Mouse (Mus musculus) liver, embryonic 12.5 days (tissue): Measurements from ENCODE around the gene Lclat1. TPM values are rescaled to one million over a fixed set of nuclear protein-coding genes. Genes with fewer than 3 reads are reported as not detected.

Source experiments
- ATAC-seq: fragments of 200-750 bp; cut with Nextera tagmentation; 2 replicates; pipeline ENCODE4 v1.8.0; 2017; ENCODE audit warnings: moderate number of reproducible peaks, mild to moderate bottlenecking, moderate library complexity
- H3K27ac ChIP-seq: fragments of 300-500 bp; sonication (generic); 2 replicates; pipeline ENCODE4 v1.5.1; 2016; ENCODE audit warnings: mild to moderate bottlenecking
- H3K27me3 ChIP-seq: fragments of 300-500 bp; sonication (generic); replicated peaks from 2 replicates; pipeline ENCODE4 v1.6.1; 2016; ENCODE audit warnings: mild to moderate bottlenecking, moderate library complexity
- H3K36me3 ChIP-seq: fragments of 300-500 bp; sonication (generic); 2 replicates; pipeline ENCODE4 v1.6.1; 2016; ENCODE audit warnings: mild to moderate bottlenecking, moderate library complexity
- H3K4me1 ChIP-seq: fragments of 300-500 bp; sonication (generic); 2 replicates; pipeline ENCODE4 v1.6.1; 2016
- H3K4me2 ChIP-seq: fragments of 300-500 bp; sonication (generic); 2 replicates; pipeline ENCODE4 v1.6.1; 2016; ENCODE audit warnings: mild to moderate bottlenecking, moderate library complexity
- H3K4me3 ChIP-seq: fragments of 300-500 bp; sonication (generic); 2 replicates; pipeline ENCODE4 v1.5.1; 2016; ENCODE audit warnings: mild to moderate bottlenecking, moderate library complexity
- H3K9ac ChIP-seq: fragments of 300-500 bp; sonication (generic); 2 replicates; pipeline ENCODE4 v1.6.1; 2016; ENCODE audit warnings: mild to moderate bottlenecking, moderate library complexity
- H3K9me3 ChIP-seq: fragments of 300-500 bp; sonication (generic); replicated peaks from 2 replicates; pipeline ENCODE4 v1.6.1; 2016; ENCODE audit warnings: mild to moderate bottlenecking, moderate library complexity
- WGBS: fragments of 180-500 bp; shearing (Covaris S2); methylation state at CpG from one replicate; pipeline ENCODE4 v1.1.7; 2016; ENCODE audit not compliant: insufficient replicate concordance; 5-methylcytosine and 5-hydroxymethylcytosine counted together
- polyA plus RNA-seq: library from polyadenylated mRNA; unstranded; fragments of >200 nt; fragmentation: Nextera tagmentation; extraction: Ambion mirVana; gene quantifications from 2 replicates; pipeline ENCODE4 v1.2.1, GENCODE M21; 2016

Gene Lclat1
- polyA plus RNA-seq, 1 experiment from 2014 or later: 4.5 TPM

DNA sequence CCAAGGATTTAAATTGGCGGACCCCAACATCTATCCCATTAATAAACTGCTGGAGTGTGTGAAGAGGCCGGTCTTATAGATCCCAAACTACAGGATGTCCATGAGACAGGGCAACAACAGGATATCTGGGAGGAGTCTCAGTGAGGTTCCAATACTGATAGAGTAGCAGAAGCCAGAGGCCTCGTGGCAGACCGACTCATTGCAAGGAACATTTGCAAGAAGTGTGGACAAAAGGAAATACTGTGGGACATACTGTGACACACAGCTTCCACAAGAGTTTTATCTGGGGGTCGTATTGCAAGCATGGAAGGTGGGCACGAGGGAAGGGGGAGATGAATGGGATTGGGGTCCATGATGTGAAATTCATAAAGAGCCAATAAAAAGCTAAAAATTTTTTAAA is 86.4 kb downstream of the Lclat1 start:
- Histone ChIP-seq H3K4me3 (no peak overlapping the region), H3K27me3 (no peaks in the 10 kb centered on the region), H3K4me2 (no peak overlapping the region), H3K36me3 (no peaks in the 10 kb centered on the region), H3K27ac (no peak overlapping the region), H3K9ac (no peak overlapping the region), H3K4me1 (no peaks in the 10 kb centered on the region), H3K9me3 (no peaks in the 10 kb centered on the region)
- no peak for ATAC-seq
- WGBS: 66% methylated on average over 6 of the region's 6 CpGs

DNA sequence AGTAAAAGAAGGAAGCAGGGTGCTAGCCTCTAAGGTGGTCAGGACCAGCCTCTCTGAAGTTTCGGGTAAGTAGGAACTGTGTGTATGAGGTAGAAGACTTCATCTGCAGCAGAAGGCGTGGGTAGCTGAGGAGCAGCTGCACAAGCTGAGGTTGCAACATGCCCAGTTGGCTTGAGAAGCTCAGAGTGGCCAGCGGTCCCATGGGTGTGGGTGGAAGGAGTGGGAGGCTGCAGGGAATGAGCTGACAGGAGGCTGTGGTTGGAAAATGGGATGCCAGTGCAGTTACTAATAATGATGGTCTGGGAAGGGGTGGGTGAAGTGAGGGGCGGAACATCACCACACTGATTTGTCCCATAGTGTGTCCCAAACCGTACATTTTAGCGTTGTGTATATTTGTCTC is 86.8 kb downstream of the Lclat1 start:
- no peak overlapping the region for H3K9ac ChIP-seq
- 71% methylated on average over 6 of the region's 6 CpGs for WGBS

DNA sequence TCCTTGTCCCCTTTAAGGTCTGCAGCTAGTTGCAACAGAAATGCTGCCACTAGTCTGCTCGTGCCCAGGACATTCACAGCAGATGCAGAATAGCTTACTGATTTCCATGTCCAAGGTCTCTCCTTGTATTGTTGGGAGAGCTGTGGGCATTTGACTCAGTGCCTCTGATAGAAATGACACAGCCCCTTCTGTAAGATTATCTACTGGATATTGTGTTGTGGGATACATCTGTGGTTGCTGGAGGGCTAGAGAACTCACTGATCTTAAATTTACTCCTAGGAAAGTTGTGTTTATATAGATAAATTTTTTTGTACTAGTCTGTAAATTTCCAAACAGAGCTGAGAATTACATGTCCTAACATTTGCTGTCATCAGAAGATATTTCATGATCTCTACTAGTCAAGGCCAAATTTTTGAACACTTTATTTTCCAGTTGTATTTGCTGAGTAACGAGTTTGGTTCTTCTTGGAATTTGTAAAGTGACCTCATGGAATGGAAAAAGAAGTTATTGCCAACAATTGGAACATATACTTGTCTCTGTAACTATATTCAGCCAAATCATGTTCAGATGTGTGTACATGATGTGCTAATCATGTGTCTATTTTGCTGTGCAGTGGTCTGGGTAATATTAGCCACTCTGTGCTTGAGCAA is 87.4 kb downstream of the Lclat1 start:
- Histone ChIP-seq H3K27me3 (no peaks in the 10 kb centered on the region), H3K4me3 (no peak overlapping the region), H3K4me1 (no peaks in the 10 kb centered on the region), H3K9me3 (no peaks in the 10 kb centered on the region), H3K4me2 (no peak overlapping the region), H3K27ac (no peak overlapping the region), H3K36me3 (no peaks in the 10 kb centered on the region), H3K9ac (no peak overlapping the region)
- 71% methylated on average over 2 of the region's 2 CpGs for WGBS
- no peak for ATAC-seq

More for the DNA sequence above, 86.8 kb downstream of the Lclat1 start:
- no peaks in the 10 kb centered on the region for H3K4me1 ChIP-seq
- no peaks in the 10 kb centered on the region for H3K9me3 ChIP-seq
- no peaks in the 10 kb centered on the region for H3K36me3 ChIP-seq
- no peak for ATAC-seq
- H3K27ac ChIP-seq: no peak overlapping the region
- no peak overlapping the region for H3K4me3 ChIP-seq
- no peaks in the 10 kb centered on the region for H3K27me3 ChIP-seq
- H3K4me2 ChIP-seq: no peak overlapping the region

DNA sequence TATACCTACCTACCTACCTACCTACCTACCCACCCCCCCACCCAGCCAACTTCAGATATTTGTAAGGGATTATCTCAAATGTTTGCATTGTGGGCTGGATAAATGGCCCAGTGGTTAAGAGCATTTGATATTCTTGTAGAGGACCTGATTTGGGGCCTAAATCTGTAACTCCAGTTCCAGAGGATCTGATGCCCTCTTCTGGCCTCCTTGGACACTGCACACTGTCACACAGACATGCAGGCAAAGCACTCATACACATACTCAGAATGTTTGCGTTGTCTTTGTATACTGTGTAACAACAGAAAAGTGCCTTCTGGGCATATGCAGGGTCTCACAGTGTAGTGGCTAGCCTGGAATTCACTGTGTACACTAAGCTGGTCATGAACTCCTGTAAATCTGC is 88.4 kb downstream of the Lclat1 start:
- Histone ChIP-seq H3K9ac (no peak overlapping the region), H3K27ac (no peak overlapping the region), H3K36me3 (no peaks in the 10 kb centered on the region), H3K4me3 (no peak overlapping the region), H3K27me3 (no peaks in the 10 kb centered on the region), H3K9me3 (no peaks in the 10 kb centered on the region), H3K4me2 (no peak overlapping the region), H3K4me1 (no peaks in the 10 kb centered on the region)
- no peak for ATAC-seq
- 80% methylated on average over 1 of the region's 1 CpGs for whole genome bisulfite sequencing

DNA sequence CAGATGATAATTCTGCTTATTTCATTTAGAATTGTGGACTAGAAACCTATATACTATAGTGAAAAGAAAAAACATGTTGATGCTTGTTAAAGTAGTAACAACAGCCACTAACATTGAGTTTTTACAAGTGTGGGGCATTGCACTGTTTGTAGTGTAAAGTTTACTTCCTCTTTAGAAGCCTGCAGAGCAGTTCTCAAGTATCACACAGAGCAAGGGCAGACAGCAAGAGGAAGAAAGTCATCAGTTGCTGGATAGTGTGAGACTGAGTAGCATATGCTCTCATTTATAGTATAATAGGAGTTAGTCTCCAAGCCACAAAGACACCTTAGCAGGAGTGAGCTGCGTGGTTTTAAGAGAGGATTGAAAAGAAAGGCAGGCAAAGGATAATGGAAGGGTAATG is 89.9 kb downstream of the Lclat1 start:
- no peak for ATAC-seq
- Histone ChIP-seq H3K4me2 (no peak overlapping the region), H3K4me1 (no peaks in the 10 kb centered on the region), H3K9ac (no peak overlapping the region), H3K27me3 (no peaks in the 10 kb centered on the region), H3K27ac (no peak overlapping the region), H3K36me3 (0 out of 2 replicates have a peak, but pooled peaks cover under 1% of the 10 kb centered on the region), H3K4me3 (no peak overlapping the region), H3K9me3 (0 out of 2 replicates have a peak, but pooled peaks cover 1% of the 10 kb centered on the region)
- whole genome bisulfite sequencing: 46% methylated on average over 1 of the region's 1 CpGs

DNA sequence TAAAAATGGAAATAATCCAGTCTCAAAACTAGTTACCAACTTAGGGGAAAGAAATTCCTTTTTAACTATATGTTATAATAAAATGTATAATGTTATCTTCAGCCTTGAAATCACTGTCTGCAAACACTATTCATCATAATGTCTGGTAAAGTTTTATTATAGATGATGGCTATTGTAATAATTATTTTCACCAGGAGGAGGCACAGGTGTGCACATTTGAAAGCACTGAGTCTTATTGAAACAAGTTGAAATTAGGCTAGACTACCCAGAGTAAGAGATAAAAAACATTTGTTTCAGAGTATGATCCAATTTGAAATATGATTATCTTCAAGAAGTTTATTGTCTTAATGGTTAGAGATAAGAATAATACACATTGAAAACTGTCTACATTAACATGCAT is 91.6 kb downstream of the Lclat1 start:
- no peak for ATAC-seq
- Histone ChIP-seq H3K9ac (no peak overlapping the region), H3K4me1 (no peaks in the 10 kb centered on the region), H3K4me2 (no peak overlapping the region), H3K27me3 (no peaks in the 10 kb centered on the region), H3K36me3 (0 out of 2 replicates have a peak, but pooled peaks cover 5% of the 10 kb centered on the region), H3K9me3 (0 out of 2 replicates have a peak, but pooled peaks cover 5% of the 10 kb centered on the region), H3K4me3 (no peak overlapping the region), H3K27ac (no peak overlapping the region)

DNA sequence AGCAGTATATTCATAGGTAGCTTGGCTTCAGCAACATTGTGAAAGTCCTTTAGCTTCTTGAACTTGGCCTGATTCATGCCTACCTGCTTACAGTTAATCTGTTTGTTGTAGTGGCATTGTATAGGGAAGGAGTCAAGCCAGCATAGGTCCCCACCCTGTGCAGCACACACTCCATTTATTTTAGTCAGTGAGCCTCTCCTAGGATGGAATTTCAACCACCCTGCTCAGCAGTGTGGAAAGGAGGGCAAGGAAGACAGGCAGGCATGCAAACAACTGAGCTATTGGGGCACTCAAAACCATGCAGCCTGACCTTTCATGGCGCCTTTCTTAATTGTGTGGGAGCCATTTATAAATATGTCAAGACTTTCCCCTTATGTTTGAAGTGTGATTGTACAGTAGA is 92.6 kb downstream of the Lclat1 start:
- Histone ChIP-seq H3K9ac (no peak overlapping the region), H3K4me1 (no peaks in the 10 kb centered on the region), H3K9me3 (0 out of 2 replicates have a peak, but pooled peaks cover 5% of the 10 kb centered on the region), H3K4me3 (no peak overlapping the region), H3K4me2 (no peak overlapping the region), H3K36me3 (0 out of 2 replicates have a peak, but pooled peaks cover 5% of the 10 kb centered on the region), H3K27me3 (no peaks in the 10 kb centered on the region), H3K27ac (no peak overlapping the region)
- ATAC-seq: no peak
- 86% methylated on average over 1 of the region's 1 CpGs for WGBS

DNA sequence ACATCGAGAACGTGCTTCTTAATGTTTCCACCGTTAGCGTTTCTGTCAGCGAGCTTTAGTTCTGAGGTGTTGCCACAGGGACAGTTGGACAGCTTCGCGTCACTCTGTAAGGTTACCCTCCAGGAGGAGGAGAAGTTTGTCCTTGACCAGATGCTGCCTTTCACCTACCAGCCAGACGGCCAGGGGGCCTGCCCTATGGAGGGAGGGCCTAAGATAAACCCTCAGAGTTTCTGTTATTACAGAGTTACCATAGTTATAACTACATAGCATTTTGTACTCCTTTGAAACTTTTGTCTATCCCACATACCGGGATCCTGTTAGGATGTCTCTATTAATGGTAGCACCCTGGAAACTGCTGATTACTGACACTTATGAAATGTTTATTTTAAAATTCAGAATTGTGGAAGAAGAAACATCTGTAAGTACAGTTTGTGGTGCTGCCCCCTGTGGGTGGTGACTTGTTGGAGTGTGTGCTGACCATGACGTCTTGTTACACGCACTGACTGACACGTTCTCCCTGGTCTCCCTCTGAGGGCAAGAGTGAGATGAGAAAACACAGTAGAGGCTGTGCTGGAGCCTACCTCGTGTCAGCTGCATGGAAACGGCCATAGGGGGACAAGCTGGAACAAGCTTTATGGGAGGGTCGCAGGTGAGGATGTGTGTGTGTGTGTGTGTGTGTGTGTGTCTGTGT is 96.0 kb downstream of the Lclat1 start:
- Histone ChIP-seq H3K4me2 (no peak overlapping the region), H3K36me3 (0 out of 2 replicates have a peak, but pooled peaks cover 5% of the 10 kb centered on the region), H3K4me3 (no peak overlapping the region), H3K9me3 (0 out of 2 replicates have a peak, but pooled peaks cover 5% of the 10 kb centered on the region), H3K27ac (no peak overlapping the region), H3K4me1 (no peaks in the 10 kb centered on the region), H3K9ac (no peak overlapping the region), H3K27me3 (no peaks in the 10 kb centered on the region)
- 80% methylated on average over 15 of the region's 15 CpGs for WGBS
- ATAC-seq: no peak

DNA sequence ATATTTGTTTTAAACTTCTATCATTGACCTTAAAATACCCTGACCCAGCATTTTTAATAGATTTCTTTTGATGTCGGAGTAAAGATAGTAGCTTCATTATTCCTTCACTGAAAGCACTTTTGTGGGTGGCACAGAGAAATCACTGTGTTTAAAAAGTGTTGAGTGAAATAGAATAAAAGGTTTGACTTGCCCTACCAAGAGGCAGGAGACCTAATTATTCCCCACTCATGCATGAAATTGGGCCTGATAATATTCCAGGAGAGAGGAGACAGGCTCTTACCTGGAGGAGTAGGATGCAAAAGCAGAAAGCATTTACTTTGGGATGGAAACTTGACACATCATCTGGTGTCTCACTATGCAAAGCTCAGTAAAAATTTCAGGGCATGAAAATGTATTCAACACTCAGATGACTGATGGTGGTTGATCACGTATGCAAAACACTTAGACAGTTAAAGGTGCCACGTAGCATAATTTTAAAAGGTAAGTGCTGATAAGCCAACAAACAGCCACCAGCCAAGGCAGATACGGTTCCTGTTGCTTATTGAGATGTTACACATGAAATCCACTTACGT is 103.3 kb downstream of the Lclat1 start:
- Histone ChIP-seq H3K4me3 (no peak overlapping the region), H3K36me3 (no peaks in the 10 kb centered on the region), H3K4me1 (no peaks in the 10 kb centered on the region), H3K9ac (no peak overlapping the region), H3K27me3 (no peaks in the 10 kb centered on the region), H3K9me3 (no peaks in the 10 kb centered on the region), H3K4me2 (no peak overlapping the region), H3K27ac (no peak overlapping the region)
- 72% methylated on average over 5 of the region's 5 CpGs for WGBS
- ATAC-seq: no peak

DNA sequence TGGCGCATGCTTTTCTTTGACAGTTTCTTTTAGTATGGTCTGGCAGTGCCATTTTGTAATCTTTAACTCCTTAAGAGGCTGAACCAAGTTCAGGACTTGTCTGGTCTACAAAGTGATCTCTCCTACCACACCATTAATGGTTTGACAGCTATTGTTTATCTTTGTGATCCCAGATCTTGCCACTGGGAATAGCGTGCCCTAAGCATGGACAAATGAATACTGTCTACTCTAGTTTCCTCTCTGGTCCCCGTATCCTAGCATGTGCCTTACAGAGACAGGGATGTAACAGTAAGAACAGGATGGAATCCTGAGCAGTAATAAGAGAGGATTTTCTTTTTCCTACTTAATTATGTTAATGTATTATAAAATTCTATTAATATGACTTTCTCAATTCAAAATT is 105.0 kb downstream of the Lclat1 start:
- no peaks in the 10 kb centered on the region for H3K36me3 ChIP-seq
- 69% methylated on average over 3 of the region's 3 CpGs for WGBS
- ATAC-seq: no peak

DNA sequence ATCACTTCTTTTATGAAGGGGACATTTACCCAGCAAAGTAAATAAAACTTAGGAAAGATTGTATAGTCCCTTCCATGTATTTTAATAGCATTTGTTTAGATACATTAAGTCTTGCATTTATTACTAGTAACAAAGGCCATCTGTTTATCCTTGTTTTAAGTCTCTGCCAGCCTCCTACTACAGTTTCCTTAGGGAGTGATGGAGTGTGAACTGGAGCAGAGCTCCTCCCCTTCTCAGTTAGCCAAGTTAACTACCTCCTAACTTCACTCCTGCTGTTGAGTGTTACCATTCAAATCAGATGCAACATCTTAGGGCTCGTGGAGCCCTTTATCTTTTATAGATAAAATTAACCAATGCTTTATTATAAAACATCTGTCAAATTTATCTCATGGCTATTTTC is 105.4 kb downstream of the Lclat1 start:
- Histone ChIP-seq H3K4me1 (no peaks in the 10 kb centered on the region), H3K9me3 (no peaks in the 10 kb centered on the region), H3K27me3 (no peaks in the 10 kb centered on the region), H3K4me3 (no peak overlapping the region), H3K9ac (no peak overlapping the region), H3K27ac (no peak overlapping the region), H3K4me2 (no peak overlapping the region), H3K36me3 (no peaks in the 10 kb centered on the region)
- WGBS: 47% methylated on average over 1 of the region's 1 CpGs
- ATAC-seq: no peak

More for the DNA sequence above, 105.0 kb downstream of the Lclat1 start:
- H3K9me3 ChIP-seq: no peaks in the 10 kb centered on the region
- H3K4me2 ChIP-seq: no peak overlapping the region
- H3K4me1 ChIP-seq: no peaks in the 10 kb centered on the region
- H3K9ac ChIP-seq: no peak overlapping the region
- no peak overlapping the region for H3K27ac ChIP-seq
- no peaks in the 10 kb centered on the region for H3K27me3 ChIP-seq
- no peak overlapping the region for H3K4me3 ChIP-seq

DNA sequence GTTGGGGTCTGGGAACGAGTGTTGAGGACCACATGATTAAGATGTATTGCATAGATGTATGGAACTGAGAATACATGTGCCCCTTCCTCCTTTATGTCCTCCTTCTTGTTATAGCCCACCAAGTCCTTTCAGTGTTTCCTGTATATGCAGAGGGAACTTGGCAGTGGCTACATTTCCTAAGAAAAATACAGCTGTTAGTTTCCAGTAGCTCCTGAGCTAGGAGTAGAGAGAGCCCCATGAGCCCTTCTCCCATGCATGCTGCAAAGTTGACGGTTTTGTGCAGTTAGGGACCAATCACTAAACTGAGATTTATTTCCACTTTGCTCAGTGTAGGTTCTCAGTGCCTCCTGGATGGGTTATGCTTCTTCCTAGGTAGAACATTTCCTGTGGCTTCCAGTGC is 105.9 kb downstream of the Lclat1 start:
- Histone ChIP-seq H3K27ac (no peak overlapping the region), H3K4me2 (no peak overlapping the region), H3K36me3 (no peaks in the 10 kb centered on the region), H3K9ac (no peak overlapping the region), H3K4me1 (no peaks in the 10 kb centered on the region), H3K9me3 (no peaks in the 10 kb centered on the region), H3K4me3 (no peak overlapping the region), H3K27me3 (no peaks in the 10 kb centered on the region)
- 59% methylated on average over 2 of the region's 2 CpGs for WGBS
- ATAC-seq: no peak
